Mouse (Mus musculus) hindbrain, embryonic 11.5 days (tissue): Measurements from ENCODE around the gene Lipt2. TPM values are rescaled to one million over a fixed set of nuclear protein-coding genes. Genes with fewer than 3 reads are reported as not detected.

Experiments used
- ATAC-seq: fragments of 200-750 bp; cut with Nextera tagmentation; 2 replicates; pipeline ENCODE4 v1.8.0; 2017; ENCODE audit warnings: mild to moderate bottlenecking, moderate TSS enrichment, moderate library complexity; ENCODE audit not compliant: low FRiP score
- DNase-seq: peaks from one replicate; pipeline ENCODE4 v3.0.0-alpha.2; 2015; ENCODE audit warnings: low spot score
- H3K27ac ChIP-seq: fragments of 300-500 bp; sonication (generic); 2 replicates; pipeline ENCODE4 v1.5.1; 2014; ENCODE audit warnings: mild to moderate bottlenecking, low read depth, low read length
- H3K27me3 ChIP-seq: fragments of 300-500 bp; sonication (generic); 2 replicates; pipeline ENCODE4 v1.6.1; 2014; ENCODE audit warnings: mild to moderate bottlenecking, low read length, moderate library complexity, mixed read lengths; ENCODE audit not compliant: control insufficient read depth, insufficient read depth
- H3K36me3 ChIP-seq: fragments of 300-500 bp; sonication (generic); 2 replicates; pipeline ENCODE4 v1.6.1; 2014; ENCODE audit warnings: mild to moderate bottlenecking, low read length, moderate library complexity, mixed read lengths; ENCODE audit not compliant: control insufficient read depth, insufficient read depth
- H3K4me1 ChIP-seq: fragments of 300-500 bp; sonication (generic); replicated peaks from 2 replicates; pipeline ENCODE4 v1.6.1; 2014; ENCODE audit warnings: low read length, mixed read lengths; ENCODE audit not compliant: control insufficient read depth, insufficient read depth
- H3K4me2 ChIP-seq: fragments of 300-500 bp; sonication (generic); replicated peaks from 2 replicates; pipeline ENCODE4 v1.6.1; 2014; ENCODE audit warnings: mild to moderate bottlenecking, low read depth, low read length
- H3K4me3 ChIP-seq: fragments of 300-500 bp; sonication (generic); 2 replicates; pipeline ENCODE4 v1.5.1; 2014; ENCODE audit warnings: low read depth, low read length
- H3K9ac ChIP-seq: fragments of 300-500 bp; sonication (generic); 2 replicates; pipeline ENCODE4 v1.6.1; 2014; ENCODE audit warnings: low read depth, low read length
- H3K9me3 ChIP-seq: fragments of 300-500 bp; sonication (generic); 2 replicates; pipeline ENCODE4 v1.6.1; 2016; ENCODE audit warnings: low read length; ENCODE audit not compliant: control insufficient read depth
- WGBS: fragments of 180-500 bp; shearing (Covaris S2); extraction: QIAGEN DNeasy Blood & Tissue Kit; methylation state at CpG from one replicate; pipeline ENCODE4 v1.1.7; 2014; 5-methylcytosine and 5-hydroxymethylcytosine counted together
- polyA plus RNA-seq: library from polyadenylated mRNA; unstranded; fragments of >200 nt; fragmentation: Nextera tagmentation; extraction: Ambion mirVana; gene quantifications from 2 replicates; pipeline ENCODE4 v1.2.1, GENCODE M21; 2014

The Lipt2 gene
- polyA plus RNA-seq, 1 experiment from 2014 or later, result 23.7 TPM

DNA sequence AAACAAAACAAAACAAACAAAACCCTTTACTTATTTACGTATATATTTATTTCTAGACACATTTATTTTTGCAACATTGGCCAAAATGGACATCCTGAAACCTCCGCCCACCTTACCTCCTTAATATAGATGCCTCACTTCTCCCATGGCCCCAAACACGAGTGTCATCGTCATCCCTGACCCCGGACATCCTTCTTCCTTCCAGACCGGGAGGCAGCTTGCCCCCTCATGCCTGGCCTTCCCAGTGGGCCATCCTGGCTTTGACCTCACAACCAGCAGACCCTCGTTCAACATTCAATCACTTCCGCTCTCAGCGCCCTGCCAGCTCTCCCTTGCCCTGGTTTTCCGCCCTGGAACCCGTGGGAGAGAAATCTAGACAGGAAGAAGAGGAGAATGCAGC is 8.5 kb upstream of the Lipt2 start:
- no peak overlapping the region for H3K27ac ChIP-seq
- no peak overlapping the region for H3K4me2 ChIP-seq
- no peaks in the 10 kb centered on the region for H3K9me3 ChIP-seq
- H3K9ac ChIP-seq, result no peak overlapping the region
- H3K36me3 ChIP-seq, result no peaks in the 10 kb centered on the region
- 81% methylated on average over 11 of the region's 11 CpGs for WGBS
- ATAC-seq (no peak), DNase-seq (no peak)
- no peaks in the 10 kb centered on the region for H3K4me1 ChIP-seq
- H3K4me3 ChIP-seq, result no peak overlapping the region
- no peaks in the 10 kb centered on the region for H3K27me3 ChIP-seq

GRCm38 (mm10) chr7:100157669-100158068 is 1.4 kb upstream of the Lipt2 start:
- H3K9ac ChIP-seq, result no peak overlapping the region
- H3K36me3 ChIP-seq, result no peaks in the 10 kb centered on the region
- H3K4me1 ChIP-seq, result no peaks in the 10 kb centered on the region; the same call in 1 of the 2 replicates
- H3K4me3 ChIP-seq, result no peak overlapping the region
- whole genome bisulfite sequencing, result 76% methylated on average over 4 of the region's 4 CpGs
- H3K4me2 ChIP-seq, result no peak overlapping the region
- no peak overlapping the region for H3K27ac ChIP-seq
- no peaks in the 10 kb centered on the region for H3K9me3 ChIP-seq
- ATAC-seq (no peak), DNase-seq (no peak)
- no peaks in the 10 kb centered on the region for H3K27me3 ChIP-seq

GRCm38 (mm10) chr7:100160006-100160405 is 929 bp downstream of the Lipt2 start:
- Histone ChIP-seq H3K4me3 (peak overlapping the region; percentile 76), H3K27ac (peak overlapping the region; percentile 93; the same call in 1 of the 2 replicates), H3K9ac (peak overlapping the region; percentile 85), H3K4me2 (peak overlapping the region; percentile 91), H3K36me3 (no peaks in the 10 kb centered on the region), H3K27me3 (no peaks in the 10 kb centered on the region), H3K4me1 (no peaks in the 10 kb centered on the region; the same call in 1 of the 2 replicates), H3K9me3 (no peaks in the 10 kb centered on the region)
- ATAC-seq (peak; percentile 15; the same call in 1 of the 2 replicates), DNase-seq (no peak)
- 76% methylated on average over 7 of the region's 7 CpGs for WGBS

GRCm38 (mm10) chr7:100163506-100163905 is 4.4 kb downstream of the Lipt2 start:
- 93% methylated on average over 4 of the region's 4 CpGs for WGBS

GRCm38 (mm10) chr7:100168654-100169053 is 9.6 kb downstream of the Lipt2 start:
- no peaks in the 10 kb centered on the region for H3K4me1 ChIP-seq
- H3K4me3 ChIP-seq, result no peak overlapping the region
- H3K27me3 ChIP-seq, result no peaks in the 10 kb centered on the region
- no peak for ATAC-seq
- H3K36me3 ChIP-seq, result no peaks in the 10 kb centered on the region
- DNase-seq, result no peak
- H3K9me3 ChIP-seq, result no peaks in the 10 kb centered on the region
- no peak overlapping the region for H3K9ac ChIP-seq
- H3K27ac ChIP-seq, result no peak overlapping the region
- H3K4me2 ChIP-seq, result no peak overlapping the region
- WGBS, result 86% methylated on average over 11 of the region's 11 CpGs

More at GRCm38 (mm10) chr7:100163506-100163905, 4.4 kb downstream of the Lipt2 start:
- no peak overlapping the region for H3K4me2 ChIP-seq
- DNase-seq (no peak), ATAC-seq (no peak)
- no peaks in the 10 kb centered on the region for H3K36me3 ChIP-seq
- no peak overlapping the region for H3K4me3 ChIP-seq
- H3K27me3 ChIP-seq, result no peaks in the 10 kb centered on the region
- H3K9me3 ChIP-seq, result no peaks in the 10 kb centered on the region
- H3K27ac ChIP-seq, result no peak overlapping the region
- H3K4me1 ChIP-seq, result no peaks in the 10 kb centered on the region; the same call in 1 of the 2 replicates
- H3K9ac ChIP-seq, result no peak overlapping the region

- 76% methylated on average over 4 of the region's 4 CpGs for WGBS
- no peak overlapping the region for H3K9ac ChIP-seq
- H3K36me3 ChIP-seq, result no peaks in the 10 kb centered on the region
- DNase-seq (no peak), ATAC-seq (no peak)
- H3K9me3 ChIP-seq, result no peaks in the 10 kb centered on the region
- H3K27me3 ChIP-seq, result no peaks in the 10 kb centered on the region
- H3K4me2 ChIP-seq, result no peak overlapping the region
- no peaks in the 10 kb centered on the region for H3K4me1 ChIP-seq
- no peak overlapping the region for H3K27ac ChIP-seq
- H3K4me3 ChIP-seq, result no peak overlapping the region
Measured at GRCm38 (mm10) chr7:100170756-100171155, 11.7 kb downstream of the Lipt2 start.

GRCm38 (mm10) chr7:100176269-100176668 is 17.2 kb downstream of the Lipt2 start, which contains the start of gene Kcne3:
TSS of gene Kcne3 (plus strand) at chr7:100176502.
- H3K36me3 ChIP-seq, result no peaks in the 10 kb centered on the region
- no peak for ATAC-seq
- H3K27me3 ChIP-seq, result peaks cover 25% of the 10 kb centered on the region
- WGBS, result 69% methylated on average over 3 of the region's 3 CpGs
- no peak within 1 kb of the TSS for H3K4me3 ChIP-seq
- DNase-seq, result no peak
- H3K9me3 ChIP-seq, result no peaks in the 10 kb centered on the region
- peaks cover 5% of the 10 kb centered on the region; the same call in 1 of the 2 replicates for H3K4me1 ChIP-seq
- H3K9ac ChIP-seq, result no peak within 1 kb of the TSS
- no peak within 1 kb of the TSS for H3K27ac ChIP-seq
- H3K4me2 ChIP-seq, result no peak within 1 kb of the TSS

DNA sequence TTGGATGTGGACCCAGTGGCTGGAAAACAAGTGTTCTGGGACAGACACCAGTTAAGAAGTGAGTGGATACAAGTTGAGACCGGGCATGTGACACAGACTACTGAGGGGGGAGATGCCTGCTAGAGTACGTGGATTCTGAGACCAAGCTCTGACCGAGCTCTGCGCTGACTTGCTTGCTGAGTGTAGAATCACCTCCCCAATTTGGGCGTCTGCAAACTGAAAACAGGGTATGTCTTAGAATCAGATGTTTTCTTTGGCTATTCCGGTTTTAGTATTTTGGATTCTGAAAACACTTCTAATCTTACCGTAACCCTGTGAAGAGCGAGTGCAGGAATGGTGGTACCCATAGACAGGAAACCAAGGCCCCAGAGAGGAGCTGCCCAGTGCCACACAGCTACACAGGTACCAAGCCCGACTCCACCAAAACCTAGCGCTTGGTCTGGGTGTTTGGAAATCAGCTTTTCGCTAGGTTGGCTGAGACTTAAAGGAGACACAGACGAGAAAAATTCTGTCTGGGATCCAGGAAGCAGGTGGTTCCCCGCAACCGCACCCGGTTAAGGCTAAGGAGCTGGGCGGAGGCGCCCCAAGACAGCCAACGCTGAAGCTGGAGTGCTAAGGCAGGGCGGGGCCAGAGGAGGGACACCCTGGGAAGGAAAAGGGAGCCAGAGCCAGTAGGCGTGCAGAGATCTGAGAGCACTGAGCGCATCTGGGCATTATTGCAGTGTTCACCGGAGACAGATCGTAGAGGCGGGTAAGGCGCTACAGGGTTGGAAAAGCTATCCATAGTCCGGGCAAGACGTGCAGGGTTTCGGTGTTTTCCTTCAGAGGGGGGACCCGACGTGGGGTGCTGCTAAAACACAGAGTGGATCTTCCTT is 19.2 kb downstream of the Lipt2 start:
- H3K4me1 ChIP-seq, result peaks cover 5% of the 10 kb centered on the region; the same call in 1 of the 2 replicates
- peak overlapping the region; percentile 58 for H3K4me2 ChIP-seq
- ATAC-seq, result no peak
- H3K27ac ChIP-seq, result no peak overlapping the region
- peaks cover 27% of the 10 kb centered on the region for H3K27me3 ChIP-seq
- no peak overlapping the region for H3K9ac ChIP-seq
- WGBS, result 9% methylated on average over 30 of the region's 30 CpGs
- H3K36me3 ChIP-seq, result no peaks in the 10 kb centered on the region
- peak; percentile 52 for DNase-seq
- no peaks in the 10 kb centered on the region for H3K9me3 ChIP-seq
- peak overlapping the region; percentile 32 for H3K4me3 ChIP-seq

- Histone ChIP-seq H3K36me3 (no peaks in the 10 kb centered on the region), H3K27me3 (peaks cover 27% of the 10 kb centered on the region)
- no peak for ATAC-seq
Measured at GRCm38 (mm10) chr7:100178891-100179233, 19.8 kb downstream of the Lipt2 start.

More at GRCm38 (mm10) chr7:100178891-100179233, 19.8 kb downstream of the Lipt2 start:
- peaks cover 5% of the 10 kb centered on the region; the same call in 1 of the 2 replicates for H3K4me1 ChIP-seq
- H3K4me3 ChIP-seq, result peak overlapping the region; percentile 32
- 3% methylated on average over 15 of the region's 15 CpGs for WGBS
- H3K27ac ChIP-seq, result no peak overlapping the region
- no peak overlapping the region for H3K9ac ChIP-seq
- DNase-seq, result peak; percentile 51
- no peaks in the 10 kb centered on the region for H3K9me3 ChIP-seq
- peak overlapping the region; percentile 58 for H3K4me2 ChIP-seq
